Mouse (Mus musculus) cerebellum, adult (tissue): ENCODE data around the gene 1700037H04Rik.
"Not testable (repeated sequence)": the region's sequence is repeated elsewhere in the genome, so short reads cannot be mapped to it uniquely, and the experiment has no call there.

ENCODE experiments used
- ATAC-seq: cut with Nextera tagmentation; 2 replicates; pipeline ENCODE4 v1.9.2; 2017; ENCODE audit warnings: mild to moderate bottlenecking, moderate library complexity, mixed read lengths; ENCODE audit not compliant: insufficient number of reproducible peaks, low FRiP score, low TSS enrichment

1700037H04Rik gene

GRCm38 (mm10) chr2:131130849-131131248 is 29.0 kb downstream of the 1700037H04Rik start:
- no peak for ATAC-seq

GRCm38 (mm10) chr2:131129836-131130235 is 30.0 kb downstream of the 1700037H04Rik start:
- ATAC-seq = no peak

GRCm38 (mm10) chr2:131128636-131129157 is 31.2 kb downstream of the 1700037H04Rik start:
- ATAC-seq = no peak

GRCm38 (mm10) chr2:131128211-131128610 is 31.7 kb downstream of the 1700037H04Rik start:
- ATAC-seq = no peak

- ATAC-seq = no peak; the same call in 1 of the 2 replicates
These were observed 32.6 kb downstream of the 1700037H04Rik start, which contains the start of gene Hspa12b for GRCm38 (mm10) chr2:131127161-131127730. Gene Hspa12b (plus strand): TSS chr2:131127280.

- no peak for ATAC-seq
These were observed 33.7 kb downstream of the 1700037H04Rik start for GRCm38 (mm10) chr2:131125964-131126815.

GRCm38 (mm10) chr2:131125157-131125963 is 34.5 kb downstream of the 1700037H04Rik start:
- ATAC-seq = no peak

- no peak for ATAC-seq
These were observed 35.7 kb downstream of the 1700037H04Rik start for GRCm38 (mm10) chr2:131124166-131124565.

GRCm38 (mm10) chr2:131118968-131119574 is 40.8 kb downstream of the 1700037H04Rik start:
- ATAC-seq = no peak

- ATAC-seq = no peak
These were observed 53.9 kb downstream of the 1700037H04Rik start for GRCm38 (mm10) chr2:131105989-131106388.

GRCm38 (mm10) chr2:131105061-131105460 is 54.8 kb downstream of the 1700037H04Rik start:
- not testable (repeated sequence) for ATAC-seq

- no peak for ATAC-seq
These were observed 55.9 kb downstream of the 1700037H04Rik start for GRCm38 (mm10) chr2:131104021-131104420.

GRCm38 (mm10) chr2:131101530-131101929 is 58.4 kb downstream of the 1700037H04Rik start:
- ATAC-seq = no peak

- no peak for ATAC-seq
These were observed 62.8 kb downstream of the 1700037H04Rik start for GRCm38 (mm10) chr2:131097087-131097486.
